In genomic region chr6:116999940-117000339, GRCm38 (mm10) we compare ENCODE assay signal across 17 mouse cellular contexts.
DNase-seq lines count a peak whose midpoint lies in the region; ATAC-seq and TF ChIP-seq lines count a peak whose summit lies in the region.
"Had no signal": no experiment of that assay in that cellular context is flagged by ENCODE, and none has a peak within 500 bp of the region (broad histone marks: within the 10 kb centered on the region; RNA-seq: fewer than 3 reads in every experiment).

No protein-coding gene starts in this region.

- WGBS in heart, adult 2 months = 51% methylated on average over 4 of the region's 4 CpGs
- 68% methylated on average over 4 of the region's 4 CpGs for WGBS in limb, embryonic 14.5 days

- peak; percentile 20 to 43 for DNase-seq in cerebellum, postnatal 14 days
- DNase-seq in cerebellum, adult 18-20 months = no peak
- peak; percentile 13 for DNase-seq in heart, adult 8-10 months (ENCODE audit: low spot score)
- DNase-seq in heart, adult 2 months = no peak
- DNase-seq in testis, postnatal 14 days (ENCODE audit: low spot score) = peak; percentile 5
- no peak for DNase-seq in testis, postnatal 10 days (ENCODE audit: low spot score)
- DNase-seq in limb, embryonic 14.5 days (ENCODE audit: low spot score) = peak; percentile 12
- DNase-seq in natural killer cell, adult 2 months (ENCODE audit: low spot score in 2 of 2) = no peak
- DNase-seq: heart, postnatal 4 days; kidney, adult 18-20 months; kidney, postnatal 10 days; layer of hippocampus, postnatal 36 days; lung, adult 2 months; lung, postnatal 36 days; right cerebral cortex, postnatal 25 days had no signal

- no peaks in the 10 kb centered on the region for H3K79me2 ChIP-seq in heart, adult 2 months (replicated peaks; ENCODE audit: control insufficient read depth, insufficient read depth, low read length)

- intact Hi-C loops in heart, adult 2 months (cut with DNase I) = no loop called here

- H3K4me2 ChIP-seq in limb, embryonic 14.5 days (replicated peaks; ENCODE audit: low read depth, low read length, severe bottlenecking) = no peak overlapping the region
- H3K4me2 ChIP-seq: limb, embryonic 15.5 days had no signal

- TF ChIP-seq EP300 in heart, adult 2 months (IDR thresholded peaks at IDR 0.05; ENCODE audit: insufficient read depth, low read depth, low read length) = no peak

- no peaks in the 10 kb centered on the region for H3K9me3 ChIP-seq in limb, embryonic 14.5 days (ENCODE audit: control insufficient read depth, low read length)
- H3K9me3 ChIP-seq: limb, embryonic 15.5 days had no signal

- H3K36me3 ChIP-seq in heart, adult 2 months (ENCODE audit: control insufficient read depth, insufficient read depth, low read length) = no peaks in the 10 kb centered on the region
- no peaks in the 10 kb centered on the region for H3K36me3 ChIP-seq in limb, embryonic 14.5 days (ENCODE audit: control insufficient read depth, insufficient read depth, low read length)
- H3K36me3 ChIP-seq: limb, embryonic 15.5 days had no signal

- no peak for TF ChIP-seq CTCF in heart, adult 2 months (IDR thresholded peaks at IDR 0.05)

- no peak for TF ChIP-seq POLR2A in heart, adult 2 months (IDR thresholded peaks at IDR 0.05; ENCODE audit: insufficient read depth, low read depth, low read length)
- TF ChIP-seq POLR2A in limb, embryonic 14.5 days (IDR thresholded peaks at IDR 0.05; ENCODE audit: borderline replicate concordance, extremely low read depth, insufficient read depth, insufficient read length) = no peak

- ATAC-seq in limb, embryonic 14.5 days (ENCODE audit: low FRiP score, low read depth) = no peak
- ATAC-seq: midbrain, embryonic 16.5 days had no signal

- no peak overlapping the region for H3K9ac ChIP-seq in heart, adult 2 months (ENCODE audit: low read depth, low read length)
- no peak overlapping the region for H3K9ac ChIP-seq in limb, embryonic 14.5 days (ENCODE audit: low read depth, low read length, severe bottlenecking)
- H3K9ac ChIP-seq: limb, embryonic 15.5 days had no signal

- H3K4me3 ChIP-seq in heart, adult 2 months = no peak overlapping the region
- H3K4me3 ChIP-seq in limb, embryonic 14.5 days (replicated peaks; ENCODE audit: low read length) = no peak overlapping the region
- H3K4me3 ChIP-seq: limb, embryonic 15.5 days had no signal

- H3K4me1 ChIP-seq in heart, adult 2 months (ENCODE audit: control insufficient read depth, insufficient read depth, low read length) = no peaks in the 10 kb centered on the region
- peaks cover 8% of the 10 kb centered on the region; the same call in 1 of the 2 replicates for H3K4me1 ChIP-seq in limb, embryonic 14.5 days (ENCODE audit: control insufficient read depth, insufficient read depth, low read length)

- H3K27me3 ChIP-seq in heart, adult 2 months (ENCODE audit: control insufficient read depth, insufficient read depth, low read length) = no peaks in the 10 kb centered on the region
- H3K27me3 ChIP-seq in limb, embryonic 14.5 days (ENCODE audit: control insufficient read depth, insufficient read depth, low read length) = no peaks in the 10 kb centered on the region
- H3K27me3 ChIP-seq: limb, embryonic 15.5 days had no signal

- no peak overlapping the region for H3K27ac ChIP-seq in heart, adult 2 months
- H3K27ac ChIP-seq in limb, embryonic 14.5 days (replicated peaks; ENCODE audit: low read depth, low read length) = no peak overlapping the region
- H3K27ac ChIP-seq: limb, embryonic 15.5 days had no signal

Comparison
In these comparisons a context has a peak if more than half of its experiments do, and no peak if none do; other contexts are left out.
1. DNase-seq: peak in cerebellum, postnatal 14 days (2 of 2), heart, adult 8-10 months (single experiment), testis, postnatal 14 days (single experiment) and limb, embryonic 14.5 days (single experiment); none in cerebellum, adult 18-20 months (0 of 2), heart, adult 2 months (0 of 2), testis, postnatal 10 days (single experiment) and natural killer cell, adult 2 months (0 of 2).